ENCODE assay signal across 19 mouse cellular contexts in the genomic region with DNA sequence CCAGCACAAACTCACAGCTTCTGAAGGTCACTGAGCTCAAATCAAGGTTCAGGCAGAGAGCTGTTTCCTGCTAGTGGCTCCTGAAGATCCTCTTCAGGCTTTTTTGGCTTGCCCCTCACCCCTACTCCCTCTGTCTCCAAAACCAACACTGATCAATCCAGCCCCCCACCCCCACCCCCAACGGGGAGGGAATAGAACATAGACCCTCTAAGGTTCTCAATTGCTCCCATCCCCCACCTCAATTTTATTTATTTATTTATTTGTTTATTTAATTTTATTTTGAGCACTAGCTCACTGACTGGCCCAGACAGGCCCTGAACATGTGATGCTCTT. TPM values are rescaled to one million over a fixed set of nuclear protein-coding genes. Genes with fewer than 3 reads are reported as not detected.
DNase-seq lines count a peak whose midpoint lies in the region; ATAC-seq lines count a peak whose summit lies in the region.
"Had no signal": no experiment of that assay in that cellular context is flagged by ENCODE, and none has a peak within 500 bp of the region (broad histone marks: within the 10 kb centered on the region; RNA-seq: fewer than 3 reads in every experiment).

No protein-coding gene starts in this region.

- no peak overlapping the region for H3K27ac ChIP-seq in midbrain, embryonic 10.5 days (replicated peaks)
- no peak overlapping the region for H3K27ac ChIP-seq in midbrain, embryonic 16.5 days (ENCODE audit: low read length)
- H3K27ac ChIP-seq in limb, embryonic 10.5 days: no peak overlapping the region
- no peak overlapping the region for H3K27ac ChIP-seq in hindbrain, embryonic 16.5 days (ENCODE audit: low read depth, low read length)
- H3K27ac ChIP-seq: embryonic facial prominence, embryonic 10.5 days; hindbrain, embryonic 10.5 days; hindbrain, postnatal 0 days; kidney, postnatal 0 days; midbrain, embryonic 13.5 days; neural tube, embryonic 12.5 days had no signal

- H3K9me3 ChIP-seq in midbrain, embryonic 10.5 days (replicated peaks): no peaks in the 10 kb centered on the region
- no peaks in the 10 kb centered on the region for H3K9me3 ChIP-seq in midbrain, embryonic 16.5 days (replicated peaks; ENCODE audit: control insufficient read depth, low read length, poor library complexity, severe bottlenecking)
- no peaks in the 10 kb centered on the region for H3K9me3 ChIP-seq in limb, embryonic 10.5 days (replicated peaks)
- no peaks in the 10 kb centered on the region for H3K9me3 ChIP-seq in hindbrain, embryonic 16.5 days (ENCODE audit: control insufficient read depth, low read length)
- H3K9me3 ChIP-seq: embryonic facial prominence, embryonic 10.5 days; forebrain, embryonic 15.5 days; hindbrain, embryonic 10.5 days; midbrain, embryonic 13.5 days; neural tube, embryonic 12.5 days had no signal

- no peak overlapping the region for H3K4me3 ChIP-seq in midbrain, embryonic 10.5 days
- no peak overlapping the region for H3K4me3 ChIP-seq in midbrain, embryonic 16.5 days (ENCODE audit: low read depth, low read length)
- no peak overlapping the region for H3K4me3 ChIP-seq in limb, embryonic 10.5 days
- no peak overlapping the region for H3K4me3 ChIP-seq in hindbrain, embryonic 16.5 days (ENCODE audit: low read length)
- H3K4me3 ChIP-seq: embryonic facial prominence, embryonic 10.5 days; forebrain, embryonic 15.5 days; hindbrain, embryonic 10.5 days; midbrain, embryonic 13.5 days; neural tube, embryonic 12.5 days had no signal

- no peaks in the 10 kb centered on the region for H3K36me3 ChIP-seq in midbrain, embryonic 10.5 days
- no peaks in the 10 kb centered on the region for H3K36me3 ChIP-seq in midbrain, embryonic 16.5 days (ENCODE audit: control insufficient read depth, insufficient read depth, low read length)
- no peaks in the 10 kb centered on the region for H3K36me3 ChIP-seq in limb, embryonic 10.5 days
- H3K36me3 ChIP-seq in hindbrain, embryonic 16.5 days (ENCODE audit: control insufficient read depth, insufficient read depth, low read length): no peaks in the 10 kb centered on the region
- H3K36me3 ChIP-seq: embryonic facial prominence, embryonic 10.5 days; forebrain, embryonic 15.5 days; hindbrain, embryonic 10.5 days; midbrain, embryonic 13.5 days; neural tube, embryonic 12.5 days had no signal

- peaks cover 3% of the 10 kb centered on the region; the same call in 1 of the 2 replicates for H3K4me1 ChIP-seq in midbrain, embryonic 10.5 days
- no peaks in the 10 kb centered on the region for H3K4me1 ChIP-seq in midbrain, embryonic 16.5 days (ENCODE audit: control insufficient read depth, insufficient read depth, low read length)
- no peaks in the 10 kb centered on the region for H3K4me1 ChIP-seq in limb, embryonic 10.5 days
- peaks cover 9% of the 10 kb centered on the region; the same call in 1 of the 2 replicates for H3K4me1 ChIP-seq in hindbrain, embryonic 16.5 days (ENCODE audit: control insufficient read depth, insufficient read depth, low read depth, low read length)
- H3K4me1 ChIP-seq: embryonic facial prominence, embryonic 10.5 days; neural tube, embryonic 12.5 days had no signal

- ATAC-seq in midbrain, embryonic 16.5 days: no peak
- ATAC-seq in hindbrain, embryonic 16.5 days: no peak
- ATAC-seq: forebrain, embryonic 15.5 days; midbrain, embryonic 13.5 days had no signal

- 74% methylated on average over 1 of the region's 1 CpGs for WGBS in midbrain, embryonic 10.5 days
- WGBS in midbrain, embryonic 16.5 days: 79% methylated on average over 1 of the region's 1 CpGs
- 70% methylated on average over 1 of the region's 1 CpGs for WGBS in limb, embryonic 10.5 days
- WGBS in hindbrain, embryonic 16.5 days: 63% methylated on average over 1 of the region's 1 CpGs

- H3K9ac ChIP-seq in midbrain, embryonic 16.5 days (ENCODE audit: low read depth, low read length): no peak overlapping the region
- no peak overlapping the region for H3K9ac ChIP-seq in hindbrain, embryonic 16.5 days (ENCODE audit: low read depth, low read length)
- H3K9ac ChIP-seq: forebrain, embryonic 15.5 days; midbrain, embryonic 13.5 days; neural tube, embryonic 12.5 days had no signal

- H3K4me2 ChIP-seq in midbrain, embryonic 16.5 days (ENCODE audit: low read length): no peak overlapping the region
- no peak overlapping the region for H3K4me2 ChIP-seq in hindbrain, embryonic 16.5 days (ENCODE audit: low read length)
- H3K4me2 ChIP-seq: forebrain, embryonic 15.5 days; heart, embryonic 11.5 days; midbrain, embryonic 13.5 days; neural tube, embryonic 12.5 days had no signal

- DNase-seq in adrenal gland, postnatal 10 days: peak; percentile 27
- no peak for DNase-seq in adrenal gland, postnatal 4 days (ENCODE audit: low spot score in 2 of 2)
- peak; percentile 5 for DNase-seq in midbrain, embryonic 10.5 days (ENCODE audit: low spot score)
- peak; percentile 50 for DNase-seq in thymus, postnatal 14 days
- no peak for DNase-seq in thymus, postnatal 25 days
- DNase-seq in limb, embryonic 10.5 days (ENCODE audit: low spot score): peak; percentile 18
- DNase-seq: cerebellum, adult 9-11 months; gastrocnemius, postnatal 10 days; lung, postnatal 10 days had no signal

- peaks cover 5% of the 10 kb centered on the region for H3K27me3 ChIP-seq in midbrain, embryonic 10.5 days (ENCODE audit: low read depth, poor library complexity, severe bottlenecking)
- no peaks in the 10 kb centered on the region for H3K27me3 ChIP-seq in midbrain, embryonic 16.5 days (ENCODE audit: control insufficient read depth, insufficient read depth, low read depth, low read length)
- H3K27me3 ChIP-seq in limb, embryonic 10.5 days (ENCODE audit: low read depth, poor library complexity, severe bottlenecking): no peaks in the 10 kb centered on the region
- H3K27me3 ChIP-seq in hindbrain, embryonic 16.5 days (replicated peaks; ENCODE audit: control insufficient read depth, insufficient read depth, low read length): no peaks in the 10 kb centered on the region
- H3K27me3 ChIP-seq: forebrain, embryonic 15.5 days; midbrain, embryonic 13.5 days; neural tube, embryonic 12.5 days had no signal

RNA-seq across cellular contexts. Expression of gene Znrf2, which starts 6.4 kb away (rescaled TPM):
- total RNA-seq in adrenal gland, postnatal 10 days (2021): 10 to 100 TPM; 25.5 to 31.6 TPM
- total RNA-seq in adrenal gland, postnatal 4 days (2021): 10 to 100 TPM; 34.0 to 34.4 TPM
- 2.2 and 2.4 TPM in 2 replicates for polyA plus RNA-seq in midbrain, embryonic 10.5 days (2016; fragmentation: Nextera tagmentation; extraction: Ambion mirVana)
- polyA plus RNA-seq in midbrain, embryonic 16.5 days (2015; fragmentation: Nextera tagmentation; extraction: Ambion mirVana): 6.2 and 6.4 TPM in 2 replicates
- 2.0 and 2.3 TPM in 2 replicates for polyA plus RNA-seq in limb, embryonic 10.5 days (2016; fragmentation: Nextera tagmentation; extraction: Ambion mirVana)
- 5.0 and 5.3 TPM in 2 replicates for polyA plus RNA-seq in hindbrain, embryonic 16.5 days (2015; fragmentation: Nextera tagmentation; extraction: Ambion mirVana)

Comparison
In these comparisons a context has a peak if more than half of its experiments do, and no peak if none do; other contexts are left out.
1. DNase-seq: peak in adrenal gland, postnatal 10 days (single experiment), midbrain, embryonic 10.5 days (single experiment), thymus, postnatal 14 days (single experiment) and limb, embryonic 10.5 days (single experiment); none in adrenal gland, postnatal 4 days (0 of 2) and thymus, postnatal 25 days (single experiment).